Mouse (Mus musculus) retina, embryonic 14.5 days (tissue): Measurements from ENCODE around the gene Gm17482.

ENCODE experiments used
- DNase-seq: peaks from one replicate; pipeline ENCODE4 v3.0.0-alpha.2; 2015; ENCODE audit warnings: low spot score

The Gm17482 gene

GRCm38 (mm10) chr6:115291823-115292222 lies 64.7 kb downstream of the Gm17482 start:
- no peak for DNase-seq

- no peak for DNase-seq
These were observed 65.5 kb downstream of the Gm17482 start for GRCm38 (mm10) chr6:115292621-115293020.

- no peak for DNase-seq
These were observed 66.7 kb downstream of the Gm17482 start for GRCm38 (mm10) chr6:115293877-115294276.

- no peak for DNase-seq
These were observed 80.0 kb downstream of the Gm17482 start for GRCm38 (mm10) chr6:115307134-115307533.
